Mouse (Mus musculus) right cerebral cortex, adult 2 months (tissue): ENCODE measurements around the gene Fez2.

Experiments
- DNase-seq, 2 experiments: peaks; one replicate each; pipeline ENCODE4 v3.0.0; 2021 to 2022; ENCODE audit warnings: low spot score in 2 of 2

Gene Fez2

DNA sequence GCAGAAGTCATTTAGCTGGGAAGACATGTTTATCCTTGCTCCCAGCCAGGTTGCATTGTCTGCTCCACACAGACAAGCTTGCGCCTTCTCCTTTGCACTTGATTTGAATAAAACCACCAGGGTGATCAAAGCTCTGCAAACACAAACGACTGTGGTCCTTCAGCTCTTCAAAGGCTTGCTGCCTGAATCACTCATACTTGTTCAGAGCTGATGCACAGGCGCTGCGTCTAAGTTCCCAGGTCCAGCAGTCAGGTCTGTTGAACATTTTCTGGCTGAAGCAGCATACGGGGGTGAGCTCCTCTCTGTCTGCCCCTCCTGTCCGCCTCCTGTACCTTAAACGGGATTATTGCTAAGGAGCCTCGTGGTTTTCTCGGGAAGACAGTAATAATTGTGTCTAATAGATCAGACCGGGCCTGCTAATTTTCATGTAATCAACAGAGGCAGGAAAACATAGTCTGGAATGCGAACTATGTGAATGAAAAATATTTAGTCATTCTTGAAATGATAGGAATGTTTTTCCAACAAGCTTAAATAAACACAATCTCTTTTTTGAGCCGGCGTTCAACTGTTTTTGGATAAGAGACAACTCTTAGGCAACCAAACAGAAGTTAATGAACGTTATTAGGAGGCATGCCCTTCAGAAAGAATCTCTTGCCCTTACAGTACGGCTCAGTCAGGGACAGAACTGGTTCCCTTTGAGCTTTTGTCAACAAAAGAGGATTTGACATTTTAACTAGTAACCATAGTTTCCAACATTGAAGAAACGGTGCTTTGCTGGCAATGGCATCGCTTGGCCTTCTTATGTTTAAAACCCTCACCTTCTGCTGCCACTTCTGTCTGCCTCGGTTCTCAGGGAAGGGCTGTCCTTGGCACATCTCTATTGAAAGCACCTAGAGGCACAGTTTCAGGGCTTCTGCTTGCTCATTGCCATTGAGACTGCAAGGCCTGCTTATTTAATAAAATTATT is 95.3 kb downstream of the Fez2 start:
- DNase-seq, result no peak

- DNase-seq, result no peak
Observed at GRCm38 (mm10) chr17:78321216-78321835, 96.6 kb downstream of the Fez2 start.
